Mouse (Mus musculus) limb, embryonic 14.5 days (tissue): Measurements from ENCODE around the gene Gtpbp1. TPM values are rescaled to one million over a fixed set of nuclear protein-coding genes. Genes with fewer than 3 reads are reported as not detected.

Experiments used
- ATAC-seq: fragments of 200-750 bp; cut with Nextera tagmentation; 2 replicates; pipeline ENCODE4 v1.8.0; 2017; ENCODE audit warnings: low read depth, moderate number of reproducible peaks, moderate TSS enrichment; ENCODE audit not compliant: low FRiP score
- DNase-seq: peaks from one replicate; pipeline ENCODE4 v3.0.0-alpha.2; 2015; ENCODE audit warnings: low spot score
- H3K27ac ChIP-seq: fragments of 300-500 bp; sonication (generic); replicated peaks from 2 replicates; pipeline ENCODE4 v1.5.1; 2014; ENCODE audit warnings: low read depth, mild to moderate bottlenecking, low read length, moderate library complexity, mixed read lengths
- H3K27me3 ChIP-seq: fragments of 300-500 bp; sonication (generic); 2 replicates; pipeline ENCODE4 v1.6.1; 2014; ENCODE audit warnings: low read length, mixed read lengths; ENCODE audit not compliant: control insufficient read depth, insufficient read depth
- H3K36me3 ChIP-seq: fragments of 300-500 bp; sonication (generic); 2 replicates; pipeline ENCODE4 v1.6.1; 2014; ENCODE audit warnings: mild to moderate bottlenecking, low read length, moderate library complexity, mixed read lengths; ENCODE audit not compliant: control insufficient read depth, insufficient read depth
- H3K4me1 ChIP-seq: fragments of 300-500 bp; sonication (generic); 2 replicates; pipeline ENCODE4 v1.6.1; 2014; ENCODE audit warnings: antibody characterized with exemption, low read length, mixed read lengths; ENCODE audit not compliant: control insufficient read depth, insufficient read depth
- H3K4me2 ChIP-seq: fragments of 300-500 bp; sonication (generic); replicated peaks from 2 replicates; pipeline ENCODE4 v1.6.1; 2014; ENCODE audit warnings: low read depth, mild to moderate bottlenecking, low read length, moderate library complexity; ENCODE audit not compliant: severe bottlenecking
- H3K4me3 ChIP-seq: fragments of 300-500 bp; sonication (generic); replicated peaks from 2 replicates; pipeline ENCODE4 v1.5.1; 2014; ENCODE audit warnings: low read length
- H3K9ac ChIP-seq: fragments of 300-500 bp; sonication (generic); 2 replicates; pipeline ENCODE4 v1.6.1; 2014; ENCODE audit warnings: mild to moderate bottlenecking, low read depth, low read length, moderate library complexity; ENCODE audit not compliant: severe bottlenecking
- H3K9me3 ChIP-seq: fragments of 300-500 bp; sonication (generic); 2 replicates; pipeline ENCODE4 v1.6.1; 2016; ENCODE audit warnings: low read length; ENCODE audit not compliant: control insufficient read depth
- POLR2A ChIP-seq: fragments of 200-500 bp; IDR thresholded peaks from 2 replicates; pipeline ENCODE4 v1.8.0; 2012; ENCODE audit warnings: inconsistent platforms, mild to moderate bottlenecking, moderate library complexity, borderline replicate concordance; ENCODE audit not compliant: insufficient read depth, insufficient read length; ENCODE audit errors: extremely low read depth
- WGBS: fragments of 180-500 bp; shearing (Covaris S2); extraction: QIAGEN DNeasy Blood & Tissue Kit; methylation state at CpG from one replicate; pipeline ENCODE4 v1.1.7; 2014; 5-methylcytosine and 5-hydroxymethylcytosine counted together
- polyA plus RNA-seq, 2 experiments: library from polyadenylated mRNA; depleted of rRNA in 1 of 2; stranded (reverse) in 1 of 2; unstranded in 1 of 2; fragments of >200 nt; fragmentation: Nextera tagmentation in 1 of 2; extraction: Ambion mirVana in 1 of 2; gene quantifications; 2 replicates each; pipeline versions ENCODE4 v1.2.1 to v1.2.3; 2012 to 2014

Gene Gtpbp1
- polyA plus RNA-seq, 2 experiments: 32.6 to 39.6 TPM

DNA sequence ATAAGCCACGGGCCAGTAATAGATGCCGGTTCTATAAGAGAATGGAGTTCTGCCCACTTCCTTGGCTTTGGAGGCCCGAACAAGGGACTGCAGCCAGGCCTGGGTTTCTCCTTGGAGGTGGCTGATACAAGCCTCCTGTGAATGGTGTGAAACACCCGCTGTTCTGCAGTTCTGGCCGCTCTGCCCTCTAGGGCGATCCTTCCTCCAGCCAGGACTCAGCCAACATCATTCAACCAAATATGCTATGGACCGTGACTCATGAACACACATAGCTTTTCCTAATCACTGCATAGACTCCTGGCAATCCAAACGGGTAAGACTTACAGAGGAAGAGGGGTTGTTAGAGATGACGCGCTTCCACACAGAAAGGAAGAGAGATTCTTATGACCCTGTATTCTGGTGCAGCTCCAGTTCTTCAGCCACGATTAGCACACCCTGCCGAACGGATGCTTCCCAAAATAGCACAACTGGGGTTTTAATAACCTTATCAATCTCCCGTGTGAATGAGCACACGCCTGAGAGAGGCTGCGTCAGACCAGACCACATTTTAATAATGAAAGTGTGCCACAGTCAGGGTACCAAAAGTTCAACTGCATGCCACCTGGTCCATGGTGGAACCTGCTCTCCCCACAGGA lies 76.8 kb downstream of the Gtpbp1 start:
- Histone ChIP-seq H3K9me3 (no peaks in the 10 kb centered on the region), H3K27ac (no peak overlapping the region), H3K4me3 (no peak overlapping the region), H3K9ac (no peak overlapping the region), H3K36me3 (peaks cover 27% of the 10 kb centered on the region), H3K4me1 (peaks cover 9% of the 10 kb centered on the region), H3K27me3 (no peaks in the 10 kb centered on the region), H3K4me2 (no peak overlapping the region)
- DNase-seq: no peak
- no peak for ATAC-seq
- no peak for TF ChIP-seq POLR2A
- WGBS: 78% methylated on average over 16 of the region's 16 CpGs

DNA sequence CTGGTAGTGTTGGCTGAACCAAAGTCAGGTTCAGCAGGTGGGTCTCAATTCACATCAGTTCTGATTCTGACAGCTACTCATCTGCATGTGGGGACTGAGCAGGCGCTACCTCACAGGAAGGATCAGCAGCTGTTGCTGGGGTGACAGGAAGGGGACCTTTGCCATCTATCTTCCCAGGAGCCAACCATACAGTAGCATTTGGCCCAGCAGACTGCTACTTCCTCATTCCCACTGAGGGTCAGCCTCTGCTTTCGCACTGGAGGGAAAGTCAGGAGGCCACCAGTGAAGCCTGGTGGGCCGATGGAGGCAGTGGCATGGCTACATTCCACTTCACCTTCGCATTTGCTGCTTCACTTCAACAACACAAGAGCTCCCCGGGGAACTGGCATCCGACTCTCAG lies 77.7 kb downstream of the Gtpbp1 start:
- H3K9ac ChIP-seq: no peak overlapping the region
- H3K9me3 ChIP-seq: no peaks in the 10 kb centered on the region
- H3K4me2 ChIP-seq: no peak overlapping the region
- DNase-seq (no peak), ATAC-seq (no peak)
- no peak overlapping the region for H3K27ac ChIP-seq
- H3K27me3 ChIP-seq: no peaks in the 10 kb centered on the region
- no peak overlapping the region for H3K4me3 ChIP-seq
- peaks cover 18% of the 10 kb centered on the region for H3K36me3 ChIP-seq
- TF ChIP-seq POLR2A: no peak
- WGBS: 78% methylated on average over 6 of the region's 6 CpGs
- peaks cover 13% of the 10 kb centered on the region for H3K4me1 ChIP-seq

- no peak overlapping the region for H3K4me3 ChIP-seq
- 53% methylated on average over 21 of the region's 21 CpGs for WGBS
- TF ChIP-seq POLR2A: no peak
- H3K4me1 ChIP-seq: peaks cover 22% of the 10 kb centered on the region
- no peak overlapping the region for H3K9ac ChIP-seq
- no peaks in the 10 kb centered on the region for H3K36me3 ChIP-seq
- H3K27ac ChIP-seq: no peak overlapping the region
- no peaks in the 10 kb centered on the region for H3K9me3 ChIP-seq
- DNase-seq (no peak), ATAC-seq (no peak)
- no peaks in the 10 kb centered on the region for H3K27me3 ChIP-seq
- no peak overlapping the region; the same call in 1 of the 2 replicates for H3K4me2 ChIP-seq
These were observed 80.1 kb downstream of the Gtpbp1 start for GRCm38 (mm10) chr15:79770629-79771240.

Other genes starting within 250 kb of the Gtpbp1 start
- gene Csnk1e, start 235.3 kb upstream of the Gtpbp1 start, polyA plus RNA-seq (2012; rRNA removed): 184 and 214 TPM in 2 replicates
- 83.8 and 98.0 TPM in 2 replicates for gene Csnk1e, start 235.3 kb upstream of the Gtpbp1 start, polyA plus RNA-seq (2014; fragmentation: Nextera tagmentation; extraction: Ambion mirVana)
- 0.36 and 0.43 TPM in 2 replicates for gene Kcnj4, start 185.6 kb upstream of the Gtpbp1 start, polyA plus RNA-seq (2012; rRNA removed)
- 0.08 TPM in 1 of 2 replicates, not detected in the other for gene Kcnj4, start 185.6 kb upstream of the Gtpbp1 start, polyA plus RNA-seq (2014; fragmentation: Nextera tagmentation; extraction: Ambion mirVana)
- 143 and 171 TPM in 2 replicates for gene Kdelr3, start 174.4 kb upstream of the Gtpbp1 start, polyA plus RNA-seq (2012; rRNA removed)
- gene Kdelr3, start 174.4 kb upstream of the Gtpbp1 start, polyA plus RNA-seq (2014; fragmentation: Nextera tagmentation; extraction: Ambion mirVana): 137 and 158 TPM in 2 replicates
- gene Ddx17, start 144.1 kb upstream of the Gtpbp1 start, polyA plus RNA-seq (2012; rRNA removed): 724 and 821 TPM in 2 replicates
- gene Ddx17, start 144.1 kb upstream of the Gtpbp1 start, polyA plus RNA-seq (2014; fragmentation: Nextera tagmentation; extraction: Ambion mirVana): 92.6 and 98.0 TPM in 2 replicates
- 13.1 and 13.6 TPM in 2 replicates for gene Dmc1, start 85.7 kb upstream of the Gtpbp1 start, polyA plus RNA-seq (2012; rRNA removed)
- 2.6 TPM in 2 replicates for gene Dmc1, start 85.7 kb upstream of the Gtpbp1 start, polyA plus RNA-seq (2014; fragmentation: Nextera tagmentation; extraction: Ambion mirVana)
- gene Fam227a, start 31.9 kb upstream of the Gtpbp1 start, polyA plus RNA-seq (2012; rRNA removed): 7.5 and 7.9 TPM in 2 replicates
- gene Fam227a, start 31.9 kb upstream of the Gtpbp1 start, polyA plus RNA-seq (2014; fragmentation: Nextera tagmentation; extraction: Ambion mirVana): 1.3 and 2.0 TPM in 2 replicates
- gene Cby1, start 31.6 kb upstream of the Gtpbp1 start, polyA plus RNA-seq (2012; rRNA removed): 17.9 and 21.6 TPM in 2 replicates
- 44.9 and 49.6 TPM in 2 replicates for gene Cby1, start 31.6 kb upstream of the Gtpbp1 start, polyA plus RNA-seq (2014; fragmentation: Nextera tagmentation; extraction: Ambion mirVana)
- 112 and 117 TPM in 2 replicates for gene Tomm22, start 20.0 kb upstream of the Gtpbp1 start, polyA plus RNA-seq (2012; rRNA removed)
- 207 and 217 TPM in 2 replicates for gene Tomm22, start 20.0 kb upstream of the Gtpbp1 start, polyA plus RNA-seq (2014; fragmentation: Nextera tagmentation; extraction: Ambion mirVana)
- 38.7 and 44.6 TPM in 2 replicates for gene Josd1, start 2.9 kb upstream of the Gtpbp1 start, polyA plus RNA-seq (2012; rRNA removed)
- 21.1 and 23.3 TPM in 2 replicates for gene Josd1, start 2.9 kb upstream of the Gtpbp1 start, polyA plus RNA-seq (2014; fragmentation: Nextera tagmentation; extraction: Ambion mirVana)
- 37.9 and 46.8 TPM in 2 replicates for gene Sun2, start 51.7 kb downstream of the Gtpbp1 start, polyA plus RNA-seq (2012; rRNA removed)
- gene Sun2, start 51.7 kb downstream of the Gtpbp1 start, polyA plus RNA-seq (2014; fragmentation: Nextera tagmentation; extraction: Ambion mirVana): 6.9 and 8.0 TPM in 2 replicates
- 70.2 and 88.9 TPM in 2 replicates for gene Dnal4, start 87.0 kb downstream of the Gtpbp1 start, polyA plus RNA-seq (2012; rRNA removed)
- 60.9 and 68.2 TPM in 2 replicates for gene Dnal4, start 87.0 kb downstream of the Gtpbp1 start, polyA plus RNA-seq (2014; fragmentation: Nextera tagmentation; extraction: Ambion mirVana)
- gene Nptxr, start 113.9 kb downstream of the Gtpbp1 start, polyA plus RNA-seq (2012; rRNA removed): 9.3 and 11.3 TPM in 2 replicates
- gene Nptxr, start 113.9 kb downstream of the Gtpbp1 start, polyA plus RNA-seq (2014; fragmentation: Nextera tagmentation; extraction: Ambion mirVana): 2.6 and 4.7 TPM in 2 replicates
- 1.7 TPM in 1 of 2 replicates, not detected in the other for gene Npcd, start 143.4 kb downstream of the Gtpbp1 start, polyA plus RNA-seq (2012; rRNA removed)
- 0.50 and 0.99 TPM in 2 replicates for gene Npcd, start 143.4 kb downstream of the Gtpbp1 start, polyA plus RNA-seq (2014; fragmentation: Nextera tagmentation; extraction: Ambion mirVana)
- 83.4 and 95.0 TPM in 2 replicates for gene Cbx6, start 143.8 kb downstream of the Gtpbp1 start, polyA plus RNA-seq (2012; rRNA removed)
- gene Cbx6, start 143.8 kb downstream of the Gtpbp1 start, polyA plus RNA-seq (2014; fragmentation: Nextera tagmentation; extraction: Ambion mirVana): 49.1 and 49.9 TPM in 2 replicates
- gene Apobec3, start 200.8 kb downstream of the Gtpbp1 start, polyA plus RNA-seq (2012; rRNA removed): 16.0 and 18.0 TPM in 2 replicates
- 12.0 and 13.2 TPM in 2 replicates for gene Apobec3, start 200.8 kb downstream of the Gtpbp1 start, polyA plus RNA-seq (2014; fragmentation: Nextera tagmentation; extraction: Ambion mirVana)